Mouse (Mus musculus) C2C12 (cell line): ENCODE measurements at regions not wholly inside any gene's neighbourhood (a gene's known extent, or its start where the extent isn't known, plus 50 kb on each side); places are given as distances from the start of the nearest gene placed in this dataset.

Experiments used
- CTCF ChIP-seq: IDR thresholded peaks from one replicate; pipeline ENCODE4 v1.5.1; 2011; ENCODE audit not compliant: control insufficient read depth, insufficient read depth, insufficient read length
- MAX ChIP-seq: IDR thresholded peaks from one replicate; pipeline ENCODE4 v1.6.1; 2011; ENCODE audit warnings: mild to moderate bottlenecking, control low read depth
- USF1 ChIP-seq: IDR thresholded peaks from one replicate; pipeline ENCODE4 v1.6.1; 2011; ENCODE audit warnings: low read depth, mild to moderate bottlenecking, control low read depth, moderate library complexity

DNA sequence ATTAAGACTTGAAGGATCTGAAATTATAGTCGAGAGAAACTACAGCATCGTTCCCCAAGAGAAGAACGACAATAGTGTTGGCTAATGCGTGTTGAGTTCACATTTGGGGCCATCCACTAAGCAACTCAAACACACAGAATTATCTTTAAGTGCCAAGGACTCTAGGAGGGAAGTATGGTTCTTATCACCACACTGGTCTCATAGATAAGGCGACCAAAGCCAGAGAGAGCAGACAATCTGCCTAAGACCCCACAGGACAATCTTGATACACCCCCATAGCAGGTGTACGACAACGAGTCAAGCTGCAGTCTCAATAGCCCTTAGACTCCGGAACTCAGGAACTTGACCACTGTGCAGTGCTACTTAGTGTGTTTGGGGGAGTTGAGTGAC, 152.5 kb upstream of the Pum3 start:
- TF ChIP-seq CTCF = no peak
- no peak for TF ChIP-seq USF1
- TF ChIP-seq MAX = no peak
